Mouse (Mus musculus) embryonic facial prominence, embryonic 14.5 days (tissue): ENCODE measurements around the gene Gm21312. TPM values are rescaled to one million over a fixed set of nuclear protein-coding genes. Genes with fewer than 3 reads are reported as not detected.

Source experiments
- ATAC-seq: fragments of 200-750 bp; cut with Nextera tagmentation; 2 replicates; pipeline ENCODE4 v1.8.0; 2017; ENCODE audit warnings: low read depth, moderate number of reproducible peaks, moderate TSS enrichment
- DNase-seq: peaks from one replicate; pipeline ENCODE4 v3.0.0-alpha.2; 2015; ENCODE audit warnings: low spot score
- H3K27ac ChIP-seq: fragments of 300-500 bp; sonication (generic); replicated peaks from 2 replicates; pipeline ENCODE4 v1.5.1; 2014; ENCODE audit warnings: low read depth, mild to moderate bottlenecking, low read length, moderate library complexity
- H3K27me3 ChIP-seq: fragments of 300-500 bp; sonication (generic); replicated peaks from 2 replicates; pipeline ENCODE4 v1.6.1; 2014; ENCODE audit warnings: low read length; ENCODE audit not compliant: control insufficient read depth, insufficient read depth
- H3K36me3 ChIP-seq: fragments of 300-500 bp; sonication (generic); 2 replicates; pipeline ENCODE4 v1.6.1; 2014; ENCODE audit warnings: low read length, mixed read lengths; ENCODE audit not compliant: control insufficient read depth, insufficient read depth
- H3K4me1 ChIP-seq: fragments of 300-500 bp; sonication (generic); 2 replicates; pipeline ENCODE4 v1.6.1; 2014; ENCODE audit warnings: antibody characterized with exemption, low read length; ENCODE audit not compliant: control insufficient read depth, insufficient read depth
- H3K4me2 ChIP-seq: fragments of 300-500 bp; sonication (generic); 2 replicates; pipeline ENCODE4 v1.6.1; 2014; ENCODE audit warnings: low read depth, mild to moderate bottlenecking, low read length, moderate library complexity, mixed read lengths
- H3K4me3 ChIP-seq: fragments of 300-500 bp; sonication (generic); 2 replicates; pipeline ENCODE4 v1.5.1; 2014; ENCODE audit warnings: low read depth, mild to moderate bottlenecking, low read length
- H3K9ac ChIP-seq: fragments of 300-500 bp; sonication (generic); 2 replicates; pipeline ENCODE4 v1.6.1; 2014; ENCODE audit warnings: low read depth, mild to moderate bottlenecking, low read length, moderate library complexity, mixed read lengths
- H3K9me3 ChIP-seq: fragments of 300-500 bp; sonication (generic); 2 replicates; pipeline ENCODE4 v1.6.1; 2016; ENCODE audit warnings: low read length; ENCODE audit not compliant: control insufficient read depth
- WGBS: fragments of 180-500 bp; shearing (Covaris S2); extraction: QIAGEN DNeasy Blood & Tissue Kit; methylation state at CpG from one replicate; pipeline ENCODE4 v1.1.7; 2014; 5-methylcytosine and 5-hydroxymethylcytosine counted together
- polyA plus RNA-seq: library from polyadenylated mRNA; unstranded; fragments of >200 nt; fragmentation: Nextera tagmentation; extraction: Ambion mirVana; gene quantifications from 2 replicates; pipeline ENCODE4 v1.2.1, GENCODE M21; 2014

Gm21312 gene
- polyA plus RNA-seq, 1 experiment from 2014 or later = not detected

- no peak overlapping the region for H3K4me2 ChIP-seq
- H3K36me3 ChIP-seq = no peaks in the 10 kb centered on the region
- ATAC-seq = no peak
- no peaks in the 10 kb centered on the region for H3K9me3 ChIP-seq
- 73% methylated on average over 3 of the region's 3 CpGs for WGBS
- H3K9ac ChIP-seq = no peak overlapping the region
- no peaks in the 10 kb centered on the region for H3K27me3 ChIP-seq
- no peaks in the 10 kb centered on the region for H3K4me1 ChIP-seq
- DNase-seq = no peak
- H3K4me3 ChIP-seq = no peak overlapping the region
- no peak overlapping the region for H3K27ac ChIP-seq
Observed at GRCm38 (mm10) chr10:104210268-104210990, 33.6 kb downstream of the Gm21312 start.

GRCm38 (mm10) chr10:104214527-104214926 is 37.7 kb downstream of the Gm21312 start:
- Histone ChIP-seq H3K36me3 (no peaks in the 10 kb centered on the region), H3K4me2 (no peak overlapping the region), H3K27me3 (no peaks in the 10 kb centered on the region), H3K9me3 (no peaks in the 10 kb centered on the region), H3K4me1 (no peaks in the 10 kb centered on the region), H3K27ac (no peak overlapping the region), H3K4me3 (no peak overlapping the region), H3K9ac (no peak overlapping the region)
- DNase-seq (no peak), ATAC-seq (no peak)
- 94% methylated on average over 5 of the region's 5 CpGs for WGBS

GRCm38 (mm10) chr10:104220303-104221021 is 43.6 kb downstream of the Gm21312 start:
- DNase-seq = peak; percentile 15
- 75% methylated on average over 6 of the region's 6 CpGs for WGBS
- no peak overlapping the region for H3K9ac ChIP-seq

More at GRCm38 (mm10) chr10:104220303-104221021, 43.6 kb downstream of the Gm21312 start:
- H3K4me3 ChIP-seq = no peak overlapping the region
- 0 out of 2 replicates have a peak, but pooled peaks cover 7% of the 10 kb centered on the region for H3K9me3 ChIP-seq
- no peaks in the 10 kb centered on the region for H3K36me3 ChIP-seq
- no peak overlapping the region for H3K4me2 ChIP-seq
- no peak for ATAC-seq
- H3K27ac ChIP-seq = no peak overlapping the region
- no peaks in the 10 kb centered on the region for H3K27me3 ChIP-seq
- H3K4me1 ChIP-seq = no peaks in the 10 kb centered on the region

Other genes with a start within 250 kb of the Gm21312 start
- gene Gm21293, start 34.0 kb upstream of the Gm21312 start, polyA plus RNA-seq = not detected in 2 replicates
- gene Gm6763, start 25.5 kb upstream of the Gm21312 start, polyA plus RNA-seq = not detected in 2 replicates
- not detected in 2 replicates for gene Gm8764, start 17.0 kb upstream of the Gm21312 start, polyA plus RNA-seq
- gene Gm21304, start 8.5 kb upstream of the Gm21312 start, polyA plus RNA-seq = not detected in 2 replicates
- gene Gm20765, start 8.5 kb downstream of the Gm21312 start, polyA plus RNA-seq = not detected in 2 replicates
- not detected in 2 replicates for gene Gm4340, start 17.0 kb downstream of the Gm21312 start, polyA plus RNA-seq